Mouse (Mus musculus) large intestine, adult 2 months (tissue): ENCODE results near the gene Rd3l. TPM values are rescaled to one million over a fixed set of nuclear protein-coding genes. Genes with fewer than 3 reads are reported as not detected.

Experiments
- DNase-seq: peaks from one replicate; pipeline ENCODE4 v3.0.0-alpha.2; 2012; ENCODE audit warnings: low read depth, low spot score
- WGBS: fragments of 180-500 bp; shearing (Covaris S2); methylation state at CpG from one replicate; pipeline ENCODE4 v1.1.7; 2018; 5-methylcytosine and 5-hydroxymethylcytosine counted together
- polyA plus RNA-seq: library from polyadenylated mRNA; depleted of rRNA; stranded (reverse); fragments of >200 nt; gene quantifications from 2 replicates; pipeline ENCODE4 v1.2.3, GENCODE M21; 2012; rRNA removed

Gene Rd3l
- not detected in 2 replicates for polyA plus RNA-seq

GRCm38 (mm10) chr12:111980887-111981367 is at the start of gene Rd3l:
TSS of gene Rd3l (minus strand) at chr12:111981317.
- WGBS: 62% methylated on average over 6 of the region's 6 CpGs
- no peak for DNase-seq

DNA sequence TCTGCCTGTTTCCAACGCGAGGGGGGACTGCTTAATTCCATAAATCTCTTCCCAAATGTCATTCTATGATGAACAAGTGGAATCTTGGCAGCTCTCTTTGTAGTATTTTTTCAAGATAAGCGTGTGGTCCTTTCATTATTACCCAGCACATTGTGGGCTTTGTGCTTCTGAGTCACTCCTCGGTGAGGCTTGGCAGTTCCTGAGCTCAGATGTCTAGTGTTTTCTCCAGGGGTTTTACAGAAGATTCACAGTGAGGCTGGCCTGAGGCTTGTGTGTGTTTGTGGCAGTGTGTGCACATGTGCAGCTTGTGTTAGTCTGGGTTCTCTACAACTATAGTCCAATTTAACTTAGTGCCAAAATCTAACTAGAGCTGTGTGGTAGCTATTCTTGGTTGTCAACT is 46.3 kb upstream of the Rd3l start:
- no peak for DNase-seq
- WGBS: 67% methylated on average over 4 of the region's 4 CpGs

- no peak for DNase-seq
- 74% methylated on average over 14 of the region's 14 CpGs for WGBS
Observed at GRCm38 (mm10) chr12:112025907-112026645, 45.0 kb upstream of the Rd3l start.

DNA sequence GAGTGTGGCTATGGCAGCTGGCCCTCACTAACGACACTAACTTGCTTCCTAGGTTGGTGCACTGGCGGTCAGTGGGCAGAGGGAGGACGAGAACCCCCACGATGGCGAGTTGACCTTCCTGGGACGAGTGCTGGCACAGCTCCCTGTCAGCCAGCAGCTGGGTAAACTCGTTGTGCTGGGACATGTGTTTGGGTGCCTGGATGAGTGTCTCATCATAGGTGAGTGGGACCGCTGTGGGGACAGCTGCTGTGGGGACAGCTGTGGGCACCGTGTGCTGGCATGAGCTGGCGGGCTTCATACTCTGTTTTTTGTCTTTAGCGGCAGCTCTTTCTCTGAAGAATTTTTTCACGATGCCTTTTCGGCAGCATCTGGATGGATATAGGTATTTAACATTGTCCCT is 44.3 kb upstream of the Rd3l start:
- 91% methylated on average over 13 of the region's 13 CpGs for WGBS
- no peak for DNase-seq

DNA sequence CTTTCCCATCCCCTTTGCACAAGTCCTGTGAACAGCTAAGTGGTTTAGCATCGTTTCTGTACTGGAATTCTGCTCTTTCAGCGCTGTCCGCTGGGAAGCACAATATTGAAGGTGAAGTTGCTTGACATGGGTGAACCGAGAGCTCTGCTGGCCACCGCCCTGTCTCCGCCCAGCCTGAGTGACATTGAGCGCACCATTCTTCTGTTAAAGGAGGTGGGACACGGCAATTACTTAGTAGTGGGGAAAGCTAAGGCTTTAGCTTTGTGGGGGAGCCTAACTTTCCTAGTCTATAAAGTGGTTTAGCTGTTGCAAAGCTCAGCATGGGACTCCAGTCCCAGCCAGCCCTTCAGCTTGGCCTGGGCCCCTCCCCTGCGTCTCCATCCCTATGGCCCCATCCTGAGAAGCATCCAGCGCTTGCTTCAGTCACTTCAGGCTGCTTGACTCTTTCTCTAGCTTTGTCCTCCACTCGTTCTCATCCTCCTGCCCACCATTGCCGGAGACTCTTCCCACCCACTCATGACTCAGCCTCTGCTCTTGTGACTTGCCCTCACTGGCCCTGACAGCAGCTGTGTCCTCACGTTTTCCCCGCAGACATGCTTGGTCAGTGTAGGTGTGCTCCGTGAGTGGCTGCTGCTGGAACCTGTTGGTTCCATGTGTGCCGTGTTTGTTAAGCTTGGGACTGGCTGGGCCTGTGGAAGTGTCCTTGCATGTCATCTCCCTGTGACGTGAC is 43.6 kb upstream of the Rd3l start:
- 76% methylated on average over 17 of the region's 17 CpGs for WGBS
- DNase-seq: no peak

DNA sequence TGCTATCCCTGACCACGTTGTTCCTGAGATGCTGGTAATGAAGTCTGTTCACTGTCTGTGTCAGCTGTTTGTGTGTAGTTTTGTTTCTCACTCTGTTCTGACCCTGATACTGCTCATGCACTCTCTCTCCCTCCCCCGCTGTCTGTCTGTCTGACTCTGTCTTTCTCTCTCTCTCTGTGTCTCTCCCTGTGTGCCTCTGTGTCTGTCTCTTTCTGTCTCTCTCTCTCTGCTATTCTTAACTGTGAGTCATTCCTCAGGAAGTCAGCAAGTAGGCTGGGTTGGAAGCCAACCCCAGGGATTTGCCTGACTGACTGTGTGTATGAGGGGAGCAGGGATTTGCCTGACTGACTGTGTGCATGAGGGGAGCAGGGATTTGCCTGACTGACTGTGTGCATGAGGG is 42.2 kb upstream of the Rd3l start:
- DNase-seq: no peak
- 78% methylated on average over 2 of the region's 2 CpGs for WGBS

DNA sequence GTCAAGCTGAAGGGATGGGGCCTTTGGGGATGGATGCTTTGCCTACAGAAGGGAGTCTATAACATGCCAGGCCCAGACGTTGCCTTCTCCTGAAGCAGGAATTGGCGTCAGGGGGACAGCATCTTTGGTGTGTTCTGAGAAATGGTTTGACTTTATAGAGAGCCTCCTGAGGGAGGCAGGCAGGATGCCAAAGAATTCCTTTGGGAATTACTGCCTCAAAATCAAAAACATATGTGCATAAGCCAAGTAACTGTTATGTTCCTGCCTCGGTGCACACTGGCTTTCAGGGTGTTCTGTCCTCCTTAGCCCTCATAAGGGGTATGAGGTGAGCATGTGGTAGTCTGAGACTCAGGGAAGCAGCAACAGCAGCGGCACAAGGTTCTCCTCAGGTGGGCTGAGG is 35.2 kb upstream of the Rd3l start:
- DNase-seq: no peak
- 75% methylated on average over 4 of the region's 4 CpGs for WGBS

- no peak for DNase-seq
- WGBS: 44% methylated on average over 14 of the region's 14 CpGs
Observed at GRCm38 (mm10) chr12:112013271-112013801, 32.2 kb upstream of the Rd3l start.

DNA sequence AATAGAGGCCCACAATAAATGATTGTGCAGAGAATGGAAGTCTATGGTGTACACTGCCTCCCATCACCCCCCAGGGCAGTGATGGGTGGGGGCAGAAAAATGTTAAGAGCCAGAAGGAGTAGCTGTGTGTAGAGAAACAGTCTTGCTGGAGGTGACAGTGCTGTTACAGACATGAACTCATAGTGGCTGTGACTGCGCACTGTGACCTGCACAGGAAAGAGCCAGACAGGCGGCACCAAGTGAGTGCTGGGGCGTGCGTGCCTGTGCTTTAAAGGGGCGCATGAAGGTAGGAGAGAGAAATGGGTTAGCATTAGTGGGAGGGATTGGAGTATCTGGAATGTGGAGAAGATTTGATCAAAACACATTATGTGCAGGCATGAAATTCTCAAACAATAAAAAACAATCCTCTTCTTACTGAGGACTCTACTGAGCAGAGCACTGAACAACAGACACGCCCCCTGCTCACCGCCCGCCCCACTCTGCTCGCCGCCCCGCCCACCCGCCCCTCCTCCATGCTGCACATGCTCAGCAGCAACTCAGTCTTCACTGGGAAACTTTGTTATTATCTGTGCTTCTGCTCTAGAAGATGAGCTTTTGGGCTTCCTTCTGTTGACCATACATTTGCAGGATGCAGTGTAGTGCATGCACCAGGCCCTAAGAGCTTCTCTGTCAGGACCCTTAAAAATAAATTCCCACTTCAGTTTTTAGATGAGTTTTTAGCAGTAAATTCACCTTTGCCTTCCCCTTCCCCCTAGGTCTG is 31.6 kb upstream of the Rd3l start:
- DNase-seq: no peak

DNA sequence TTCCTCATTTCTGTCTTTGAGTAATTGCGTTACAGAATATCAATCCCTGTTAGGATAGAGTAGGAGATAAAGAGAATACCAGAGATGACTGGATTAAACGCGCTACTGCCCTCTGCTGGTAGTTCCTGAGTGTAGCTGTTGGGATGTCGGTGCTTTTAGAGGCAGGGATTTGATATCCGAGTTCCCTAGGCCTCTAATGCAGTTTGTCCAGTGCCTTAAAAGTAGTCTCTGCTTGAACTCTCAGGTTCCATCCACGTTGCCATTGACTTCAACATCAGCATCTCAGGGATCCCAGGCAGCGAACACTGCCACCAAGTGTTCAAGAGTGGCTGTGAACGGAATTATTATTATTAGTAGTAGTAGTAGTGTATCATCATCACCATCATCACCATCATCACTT is 20.1 kb upstream of the Rd3l start:
- peak; percentile 19 for DNase-seq
- 17% methylated on average over 8 of the region's 8 CpGs for WGBS

More for the DNA sequence above, 31.6 kb upstream of the Rd3l start:
- 41% methylated on average over 12 of the region's 12 CpGs for WGBS

DNA sequence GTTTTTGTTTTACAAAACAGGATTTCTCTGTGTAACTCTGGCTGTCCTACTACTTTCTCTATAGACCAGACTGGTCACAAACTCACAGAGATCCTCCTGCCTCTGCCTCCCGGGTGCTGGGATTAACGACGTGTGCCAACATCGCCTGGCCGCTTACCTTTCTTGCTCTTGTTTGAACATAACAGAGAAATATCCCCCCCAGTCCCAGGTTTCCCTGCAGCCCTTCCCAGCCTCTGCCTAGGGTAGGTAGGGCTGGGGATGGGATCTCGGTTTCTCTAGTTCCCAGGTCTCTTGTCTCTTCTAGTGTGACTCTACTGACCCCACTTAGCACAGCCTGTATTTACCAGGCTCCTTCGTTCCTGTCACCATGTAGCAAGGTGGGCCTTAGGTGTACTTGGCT is 18.6 kb upstream of the Rd3l start:
- no peak for DNase-seq
- WGBS: 92% methylated on average over 7 of the region's 7 CpGs

- no peak for DNase-seq
- 85% methylated on average over 2 of the region's 2 CpGs for WGBS
Observed at GRCm38 (mm10) chr12:111995161-111995560, 14.0 kb upstream of the Rd3l start.

GRCm38 (mm10) chr12:111992626-111993025 is 11.5 kb upstream of the Rd3l start:
- 75% methylated on average over 5 of the region's 5 CpGs for WGBS
- no peak for DNase-seq

- WGBS: 37% methylated on average over 9 of the region's 9 CpGs
- no peak for DNase-seq
Observed at GRCm38 (mm10) chr12:111986756-111987155, 5.6 kb upstream of the Rd3l start.

DNA sequence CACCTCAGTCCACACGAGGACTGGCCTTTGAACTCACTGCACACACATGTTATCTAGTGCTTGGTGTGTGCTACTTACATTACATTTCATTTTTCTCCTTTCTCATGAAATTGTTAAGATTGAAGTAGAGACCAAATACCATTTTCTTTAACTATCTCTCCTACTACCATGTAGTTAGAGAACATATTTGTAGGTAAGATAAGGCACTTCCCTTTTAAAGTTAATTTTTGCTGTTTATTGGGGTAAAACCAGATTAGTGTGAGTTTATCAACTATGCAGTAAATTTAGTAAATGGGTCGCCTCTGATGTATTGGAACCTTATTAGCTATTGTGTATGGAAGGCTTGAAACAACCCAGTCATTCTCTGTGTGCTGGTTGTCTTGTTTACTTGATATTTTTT is 2.0 kb upstream of the Rd3l start:
- WGBS: 44% methylated on average over 2 of the region's 2 CpGs

GRCm38 (mm10) chr12:111981831-111982230 is 714 bp upstream of the Rd3l start:
- 68% methylated on average over 8 of the region's 8 CpGs for WGBS
- no peak for DNase-seq

More for the DNA sequence above, 2.0 kb upstream of the Rd3l start:
- no peak for DNase-seq

DNA sequence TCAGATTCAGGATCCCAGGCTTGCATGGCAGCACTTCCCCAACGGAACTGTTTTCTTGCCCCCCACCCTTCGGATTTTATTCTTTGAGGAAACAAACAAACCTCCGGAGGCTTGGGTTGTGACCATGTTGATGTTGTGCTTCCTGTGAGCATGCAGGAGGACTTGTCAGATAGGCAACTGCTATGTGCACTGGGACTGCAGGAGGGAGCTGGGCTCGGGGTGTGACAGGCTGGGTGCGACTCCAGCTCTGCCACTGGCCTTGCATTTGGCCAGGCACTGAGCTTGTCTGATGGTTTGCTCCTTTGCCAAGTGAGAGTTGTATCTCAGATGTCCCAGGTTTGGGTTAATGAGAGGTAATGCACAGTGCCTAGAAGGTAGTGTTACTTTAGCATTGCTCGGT is 2.8 kb downstream of the Rd3l start:
- WGBS: 74% methylated on average over 6 of the region's 6 CpGs
- DNase-seq: no peak

DNA sequence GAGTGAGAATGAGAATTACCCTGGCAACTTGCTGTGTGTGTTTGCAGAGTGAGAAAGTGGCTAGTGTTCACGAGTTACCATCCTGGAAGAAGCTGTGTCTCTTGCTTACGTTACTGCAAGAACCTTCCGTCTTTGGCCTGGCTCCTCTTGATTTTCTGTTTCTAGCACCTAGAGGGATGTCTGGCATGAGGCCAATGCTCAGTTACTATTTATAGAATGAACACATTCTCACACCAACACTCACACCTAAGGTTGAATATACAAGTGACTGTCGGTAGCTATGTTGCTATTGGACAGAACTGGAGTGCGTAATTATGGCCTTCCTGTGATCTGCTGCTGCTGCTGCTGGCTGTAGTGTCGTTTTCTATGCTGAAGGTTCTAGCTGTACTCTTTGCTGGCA is 4.0 kb downstream of the Rd3l start:
- DNase-seq: no peak
- 47% methylated on average over 6 of the region's 6 CpGs for WGBS

- 43% methylated on average over 6 of the region's 6 CpGs for WGBS
- no peak for DNase-seq
Observed at GRCm38 (mm10) chr12:111974578-111974977, 6.5 kb downstream of the Rd3l start.

GRCm38 (mm10) chr12:111972504-111972903 is 8.6 kb downstream of the Rd3l start:
- DNase-seq: no peak
- 90% methylated on average over 10 of the region's 10 CpGs for WGBS
